Mouse (Mus musculus) spleen, postnatal 14 days (tissue): ENCODE results near the gene Itga6.
A peak's percentile ranks its signal among the peaks of the same experiment; 100 is the strongest.

Experiments
- DNase-seq, 2 experiments: peaks; one replicate each; pipeline ENCODE4 v3.0.0; 2021 to 2022; ENCODE audit warnings: low spot score in 2 of 2

Itga6 gene

GRCm38 (mm10) chr2:71843316-71843715, 97.9 kb downstream of the Itga6 start:
- DNase-seq, result no peak

- DNase-seq, result no peak
Observed at GRCm38 (mm10) chr2:71844906-71845305, 99.5 kb downstream of the Itga6 start.

GRCm38 (mm10) chr2:71852161-71852560, 106.7 kb downstream of the Itga6 start:
- DNase-seq, result peak; percentile 16 to 38

GRCm38 (mm10) chr2:71855076-71855475, 109.7 kb downstream of the Itga6 start:
- no peak for DNase-seq

- no peak for DNase-seq
Observed at GRCm38 (mm10) chr2:71863531-71864173, 118.2 kb downstream of the Itga6 start.

- no peak for DNase-seq
Observed at GRCm38 (mm10) chr2:71865022-71865421, 119.6 kb downstream of the Itga6 start.

- DNase-seq, result no peak
Observed at GRCm38 (mm10) chr2:71865935-71866334, 120.5 kb downstream of the Itga6 start.

- DNase-seq, result no peak
Observed at GRCm38 (mm10) chr2:71866565-71866964, 121.1 kb downstream of the Itga6 start.

- DNase-seq, result no peak
Observed at GRCm38 (mm10) chr2:71867019-71867418, 121.6 kb downstream of the Itga6 start.

GRCm38 (mm10) chr2:71867480-71867879, 122.1 kb downstream of the Itga6 start:
- no peak for DNase-seq

- DNase-seq, result no peak
Observed at GRCm38 (mm10) chr2:71868256-71868655, 122.8 kb downstream of the Itga6 start.

- no peak for DNase-seq
Observed at GRCm38 (mm10) chr2:71872141-71872540, 126.7 kb downstream of the Itga6 start.

GRCm38 (mm10) chr2:71872801-71873443, 127.5 kb downstream of the Itga6 start, which contains the start of gene Pdk1:
Gene Pdk1 (plus strand): TSS chr2:71873224.
- peak; percentile 99 to 100 for DNase-seq

- DNase-seq, result peak in 1 of 2 experiments; percentile 15
Observed at GRCm38 (mm10) chr2:71873474-71874322, 128.3 kb downstream of the Itga6 start.

- DNase-seq, result no peak
Observed at GRCm38 (mm10) chr2:71874422-71874821, 129.0 kb downstream of the Itga6 start.

GRCm38 (mm10) chr2:71874836-71875235, 129.4 kb downstream of the Itga6 start:
- no peak for DNase-seq

GRCm38 (mm10) chr2:71877865-71878264, 132.4 kb downstream of the Itga6 start:
- DNase-seq, result no peak

- no peak for DNase-seq
Observed at GRCm38 (mm10) chr2:71878441-71878840, 133.0 kb downstream of the Itga6 start.

GRCm38 (mm10) chr2:71878943-71879342, 133.5 kb downstream of the Itga6 start:
- no peak for DNase-seq

- no peak for DNase-seq
Observed at GRCm38 (mm10) chr2:71882914-71883651, 137.7 kb downstream of the Itga6 start.

GRCm38 (mm10) chr2:71887269-71887668, 141.9 kb downstream of the Itga6 start:
- DNase-seq, result no peak

GRCm38 (mm10) chr2:71888437-71888836, 143.0 kb downstream of the Itga6 start:
- DNase-seq, result no peak
